Mouse (Mus musculus) pancreas, adult 10 weeks (tissue): ENCODE measurements around the gene Serpina3f. TPM values are rescaled to one million over a fixed set of nuclear protein-coding genes. Genes with fewer than 3 reads are reported as not detected.

ENCODE experiments used
- polyA plus RNA-seq: library from polyadenylated mRNA; stranded (reverse); fragments of 350-450 nt; fragmentation: Illumina TruSeq; extraction: RNeasy Lipid Tissue Mini Kit (QIAGEN cat#74804); gene quantifications from one replicate; pipeline ENCODE4 v1.2.3, GENCODE M21; 2015; ENCODE audit warnings: low read depth, low replicate concordance; ENCODE audit not compliant: insufficient read depth

The Serpina3f gene
- polyA plus RNA-seq, result not detected

DNA sequence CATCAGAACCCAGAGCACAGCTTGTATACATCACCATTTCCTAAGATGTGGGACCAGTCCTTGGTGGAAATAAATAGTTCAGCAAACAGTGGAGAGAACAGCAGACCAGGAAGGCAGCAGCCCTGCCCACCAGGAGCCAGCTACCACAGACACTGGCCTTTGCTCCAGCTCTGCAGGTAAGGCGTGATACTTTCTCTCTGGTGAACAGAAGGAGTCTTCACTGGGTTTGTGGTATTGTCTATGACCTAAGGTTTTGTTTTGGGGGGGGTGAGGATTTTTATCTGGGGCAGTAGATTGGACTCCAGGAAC is at the start of gene Serpina3f:
Serpina3f (plus strand) TSS at position 100 of the 309 bp plus-strand sequence.

GRCm38 (mm10) chr12:104235915-104236314 is 21.6 kb downstream of the Serpina3f start, which contains the start of gene Serpina3g:
Gene Serpina3g (plus strand): TSS chr12:104236245.

DNA sequence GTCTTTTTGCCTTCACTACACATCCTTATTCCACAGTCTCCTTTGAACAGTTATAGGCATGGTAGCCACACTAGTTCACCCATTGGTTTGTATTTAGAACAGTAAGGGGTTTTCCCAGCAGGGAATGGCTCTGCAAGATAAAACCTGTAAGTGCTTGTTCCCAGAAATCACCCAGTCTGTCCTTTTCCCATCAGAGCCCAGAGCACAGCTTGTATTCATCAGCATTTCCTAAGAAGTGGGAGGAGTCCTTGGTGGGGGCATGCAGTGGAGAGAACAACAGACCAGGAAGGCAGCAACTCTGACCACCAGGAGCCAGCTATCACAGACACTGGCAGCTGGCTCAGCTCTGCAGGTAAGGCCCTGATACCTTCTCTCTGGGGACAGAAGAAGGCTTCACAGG is 48.5 kb downstream of the Serpina3f start, which contains the start of gene Serpina3i:
Serpina3i (plus strand) TSS at position 260 of the 400 bp plus-strand sequence.

Other genes starting within 250 kb of the Serpina3f start
- gene Serpina11, start 224.6 kb upstream of the Serpina3f start, polyA plus RNA-seq, result not detected
- gene Serpina9, start 200.8 kb upstream of the Serpina3f start, polyA plus RNA-seq, result not detected
- gene Serpina12, start 170.1 kb upstream of the Serpina3f start, polyA plus RNA-seq, result not detected
- not detected for gene Serpina5, start 113.4 kb upstream of the Serpina3f start, polyA plus RNA-seq
- not detected for gene Serpina3a, start 101.8 kb upstream of the Serpina3f start, polyA plus RNA-seq
- not detected for gene Serpina3b, start 86.5 kb upstream of the Serpina3f start, polyA plus RNA-seq
- 0.48 TPM for gene Serpina3c, start 60.7 kb upstream of the Serpina3f start, polyA plus RNA-seq
- gene Serpina3g, start 21.7 kb downstream of the Serpina3f start, polyA plus RNA-seq, result not detected
- not detected for gene Serpina3i, start 48.6 kb downstream of the Serpina3f start, polyA plus RNA-seq
- not detected for gene Serpina3j, start 100.0 kb downstream of the Serpina3f start, polyA plus RNA-seq
- not detected for gene Serpina3k, start 123.9 kb downstream of the Serpina3f start, polyA plus RNA-seq
- not detected for gene Serpina3m, start 123.9 kb downstream of the Serpina3f start, polyA plus RNA-seq
- 2.8 TPM for gene Serpina3n, start 192.2 kb downstream of the Serpina3f start, polyA plus RNA-seq